Mouse (Mus musculus) cortical plate, adult 2 months (tissue): ENCODE measurements around the gene Asb4. TPM values are rescaled to one million over a fixed set of nuclear protein-coding genes. Genes with fewer than 3 reads are reported as not detected.

Source experiments
- H3K27ac ChIP-seq: fragments of 200-500 bp; 2 replicates; pipeline ENCODE4 v1.5.1; 2012; ENCODE audit warnings: low read length, control low read depth, inconsistent platforms; ENCODE audit not compliant: insufficient read depth
- H3K4me1 ChIP-seq: fragments of 200-500 bp; 2 replicates; pipeline ENCODE4 v1.6.1; 2011; ENCODE audit warnings: low read length; ENCODE audit not compliant: control insufficient read depth, insufficient read depth
- H3K4me3 ChIP-seq: fragments of 200-500 bp; 2 replicates; pipeline ENCODE4 v1.5.1; 2011; ENCODE audit warnings: mild to moderate bottlenecking, low read length, control low read depth; ENCODE audit not compliant: insufficient read depth
- CTCF ChIP-seq: fragments of 200-500 bp; IDR thresholded peaks from 2 replicates; pipeline ENCODE4 v1.5.1; 2011; ENCODE audit warnings: mild to moderate bottlenecking, control low read depth, low read length; ENCODE audit not compliant: insufficient read depth; ENCODE audit errors: extremely low read depth
- POLR2A ChIP-seq: fragments of 200-500 bp; IDR thresholded peaks from 2 replicates; pipeline ENCODE4 v1.6.1; 2011; ENCODE audit warnings: mild to moderate bottlenecking, low read length, control low read depth; ENCODE audit not compliant: insufficient read depth; ENCODE audit errors: extremely low read depth
- polyA plus RNA-seq: library from polyadenylated mRNA; depleted of rRNA; stranded (reverse); fragments of >200 nt; gene quantifications from 2 replicates; pipeline ENCODE4 v1.2.3, GENCODE M21; 2012

The Asb4 gene
- polyA plus RNA-seq, 1 experiment, result 0.50 TPM

GRCm38 (mm10) chr6:5390952-5391351, 7.8 kb downstream of the Asb4 start:
- H3K4me3 ChIP-seq, result no peak overlapping the region
- TF ChIP-seq CTCF (no peak), POLR2A (no peak)
- H3K4me1 ChIP-seq, result no peaks in the 10 kb centered on the region
- no peak overlapping the region for H3K27ac ChIP-seq

- Histone ChIP-seq H3K4me1 (no peaks in the 10 kb centered on the region), H3K4me3 (no peak overlapping the region), H3K27ac (no peak overlapping the region)
- TF ChIP-seq POLR2A (no peak), CTCF (no peak)
These were observed 11.8 kb downstream of the Asb4 start for GRCm38 (mm10) chr6:5394971-5395370.

GRCm38 (mm10) chr6:5396797-5397196, 13.6 kb downstream of the Asb4 start:
- no peak overlapping the region for H3K27ac ChIP-seq

GRCm38 (mm10) chr6:5401394-5401793, 18.2 kb downstream of the Asb4 start:
- TF ChIP-seq CTCF, result peak; percentile 86
- no peak for TF ChIP-seq POLR2A
- Histone ChIP-seq H3K4me3 (no peak overlapping the region), H3K4me1 (no peaks in the 10 kb centered on the region), H3K27ac (no peak overlapping the region)

More at GRCm38 (mm10) chr6:5396797-5397196, 13.6 kb downstream of the Asb4 start:
- Histone ChIP-seq H3K4me3 (no peak overlapping the region), H3K4me1 (no peaks in the 10 kb centered on the region)
- TF ChIP-seq CTCF, result no peak
- no peak for TF ChIP-seq POLR2A

DNA sequence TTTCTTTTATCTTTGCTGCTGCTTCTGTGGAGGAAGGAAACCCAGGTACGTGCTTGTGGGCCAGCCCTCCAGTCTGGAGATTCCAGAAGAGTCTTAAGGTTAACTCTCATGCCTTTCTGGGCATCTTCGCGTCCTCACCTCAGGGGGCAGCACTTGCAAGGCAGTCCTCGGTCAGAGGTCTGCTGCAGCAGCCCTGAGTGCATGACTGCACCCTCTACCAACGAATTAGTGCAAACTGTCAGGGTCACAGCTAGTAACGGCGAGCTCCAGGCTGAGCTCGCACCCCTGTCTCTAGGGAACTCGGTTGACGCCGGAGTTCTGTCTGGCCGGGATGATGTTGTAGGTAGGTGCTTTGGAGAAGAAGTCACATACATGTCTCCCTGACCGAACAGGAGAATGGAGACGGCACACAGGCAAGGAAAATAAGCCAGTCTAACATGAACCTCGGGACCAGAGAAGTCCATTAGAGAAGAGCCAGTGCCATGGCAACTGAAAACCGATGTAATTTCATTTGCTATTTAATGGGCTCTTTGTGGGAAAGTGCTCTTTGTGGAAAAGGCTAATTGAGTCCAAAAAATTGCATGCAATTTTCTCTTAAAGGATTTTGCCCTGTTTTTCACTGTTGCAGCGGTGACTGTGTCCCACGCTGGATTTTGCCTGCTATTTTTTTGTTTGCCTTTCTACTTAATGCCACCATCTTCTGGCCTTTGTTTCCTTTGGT, 20.1 kb downstream of the Asb4 start:
- Histone ChIP-seq H3K27ac (no peak overlapping the region), H3K4me1 (no peaks in the 10 kb centered on the region), H3K4me3 (no peak overlapping the region)
- TF ChIP-seq POLR2A, result no peak
- TF ChIP-seq CTCF, result no peak

DNA sequence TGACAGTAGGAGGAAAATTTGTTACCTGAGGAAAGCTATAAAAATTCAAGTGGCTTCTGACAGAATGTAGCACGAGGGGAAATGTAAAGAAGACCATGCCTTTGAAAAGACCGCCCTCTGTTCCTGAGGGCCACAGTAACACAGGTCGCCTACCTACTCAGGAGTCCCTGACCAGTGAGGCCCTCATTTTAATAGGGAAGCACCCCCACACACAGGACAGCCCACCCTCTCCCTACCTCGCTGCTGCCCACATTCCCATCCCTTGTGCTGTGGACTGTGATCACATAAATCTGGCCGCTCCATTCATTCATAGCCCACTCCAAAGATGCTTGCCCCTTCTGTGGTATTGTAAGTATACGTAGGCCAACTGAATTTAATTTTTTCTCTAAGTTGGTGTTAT, 20.8 kb downstream of the Asb4 start:
- TF ChIP-seq CTCF (no peak), POLR2A (no peak)
- Histone ChIP-seq H3K27ac (no peak overlapping the region), H3K4me1 (no peaks in the 10 kb centered on the region), H3K4me3 (no peak overlapping the region)

DNA sequence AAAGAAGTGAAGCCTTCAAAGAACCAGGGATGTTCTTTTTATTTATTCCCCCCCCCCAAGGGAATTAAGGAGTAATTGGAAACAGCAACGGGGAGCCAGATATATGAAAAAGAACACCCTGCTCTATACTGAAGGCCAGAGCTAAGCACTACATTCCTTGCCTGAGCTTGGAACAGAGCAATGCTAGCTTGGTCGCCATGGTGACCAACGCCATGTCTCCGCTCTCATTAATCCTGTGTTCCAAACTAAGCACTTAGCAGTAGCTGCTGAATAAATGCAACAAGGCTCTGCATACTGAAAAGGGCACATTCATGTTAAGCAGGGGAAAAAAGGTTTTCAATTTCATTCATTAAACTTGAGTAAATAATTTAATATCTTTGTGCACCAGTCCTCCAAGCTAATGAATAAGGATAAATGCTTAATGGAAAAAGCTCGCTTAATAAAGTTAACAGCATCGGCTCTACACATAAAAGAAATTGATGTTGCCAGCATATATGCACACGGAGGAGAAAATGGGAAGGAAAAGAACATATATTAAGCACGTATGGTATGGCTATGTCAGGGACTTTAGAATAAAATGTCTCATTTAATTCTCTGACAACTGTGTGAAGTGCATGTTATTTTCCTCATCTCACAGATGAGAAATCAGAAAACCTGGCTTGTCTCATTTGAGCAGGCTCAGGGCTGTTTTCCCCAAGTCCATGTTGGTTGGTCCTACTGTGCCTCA, 25.4 kb downstream of the Asb4 start:
- Histone ChIP-seq H3K4me1 (no peaks in the 10 kb centered on the region), H3K27ac (no peak overlapping the region), H3K4me3 (no peak overlapping the region)
- TF ChIP-seq CTCF, result no peak
- no peak for TF ChIP-seq POLR2A

DNA sequence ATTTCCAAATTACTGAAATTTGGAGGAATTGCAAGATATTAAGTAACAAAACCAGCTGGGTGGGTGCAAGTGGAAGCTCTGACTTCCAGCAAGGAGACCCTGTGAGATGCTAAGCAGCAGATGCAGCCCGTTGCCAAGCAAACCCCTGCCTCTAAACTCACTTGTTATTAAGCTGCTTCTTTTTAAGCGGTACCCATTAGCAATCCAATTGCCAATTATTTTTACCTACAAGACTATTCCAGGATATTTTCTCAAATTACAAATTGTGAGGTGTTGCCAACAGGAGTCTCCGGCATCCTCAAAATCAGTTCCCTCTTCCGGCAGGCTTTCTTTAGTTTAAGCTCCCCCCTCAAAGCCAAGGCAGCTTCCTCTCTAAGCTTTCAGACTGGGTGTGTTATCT, 26.5 kb downstream of the Asb4 start:
- no peak overlapping the region for H3K27ac ChIP-seq
- no peaks in the 10 kb centered on the region for H3K4me1 ChIP-seq
- TF ChIP-seq POLR2A, result no peak
- no peak for TF ChIP-seq CTCF
- no peak overlapping the region for H3K4me3 ChIP-seq

- H3K27ac ChIP-seq, result no peak overlapping the region
- no peak overlapping the region for H3K4me3 ChIP-seq
- TF ChIP-seq POLR2A, result no peak
- peak; percentile 89 for TF ChIP-seq CTCF
- H3K4me1 ChIP-seq, result no peaks in the 10 kb centered on the region
These were observed 27.7 kb downstream of the Asb4 start for GRCm38 (mm10) chr6:5410697-5411391.
